Mouse (Mus musculus) C2C12 (cell line): Measurements from ENCODE around the gene Jagn1.

Experiments used
- CEBPB ChIP-seq: IDR thresholded peaks from one replicate; pipeline ENCODE4 v1.6.1; 2011; ENCODE audit warnings: low read depth, mild to moderate bottlenecking, control low read depth, moderate library complexity
- CTCF ChIP-seq: IDR thresholded peaks from one replicate; pipeline ENCODE4 v1.5.1; 2011; ENCODE audit not compliant: control insufficient read depth, insufficient read depth, insufficient read length
- MAX ChIP-seq: IDR thresholded peaks from one replicate; pipeline ENCODE4 v1.6.1; 2011; ENCODE audit warnings: mild to moderate bottlenecking, control low read depth
- MYOD1 ChIP-seq: IDR thresholded peaks from one replicate; pipeline ENCODE4 v1.6.1; 2011; ENCODE audit warnings: low read depth; ENCODE audit not compliant: control insufficient read depth, insufficient read length

DNA sequence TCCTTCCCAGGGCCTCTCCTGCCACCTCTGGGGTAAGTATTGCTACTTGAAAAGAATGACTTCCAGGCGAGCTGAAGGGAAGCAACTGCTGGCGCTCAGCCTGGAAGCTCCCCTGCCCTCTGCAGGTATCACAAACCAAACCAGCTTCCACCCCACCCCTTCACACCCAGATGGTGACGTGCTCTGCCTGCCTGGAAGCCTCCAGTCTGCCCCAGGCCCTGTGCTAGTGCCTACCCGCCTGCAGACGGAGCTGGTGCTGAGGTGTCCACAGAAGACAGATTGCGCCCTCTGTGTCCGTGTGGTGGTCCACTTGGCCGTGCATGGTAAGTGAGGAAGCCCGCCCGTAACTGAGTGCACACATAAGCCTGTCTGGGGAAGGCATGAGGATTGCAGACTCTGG is 29.7 kb downstream of the Jagn1 start:
- no peak for TF ChIP-seq CTCF
- TF ChIP-seq CEBPB: no peak
- no peak for TF ChIP-seq MYOD1
- no peak for TF ChIP-seq MAX
